Mouse (Mus musculus) liver, embryonic 14.5 days (tissue): ENCODE results near the gene Serf2.

Experiments used
- CTCF ChIP-seq: IDR thresholded peaks from 2 replicates; pipeline ENCODE4 v1.5.1; 2016; ENCODE audit warnings: antibody characterized with exemption, low read depth, control low read depth
- EP300 ChIP-seq: IDR thresholded peaks from 2 replicates; pipeline ENCODE4 v1.6.1; 2016; ENCODE audit warnings: antibody characterized with exemption, low read depth

- TF ChIP-seq CTCF (no peak), EP300 (no peak)
Measured at GRCm38 (mm10) chr2:121483576-121483975, 34.6 kb downstream of the Serf2 start.
